Mouse (Mus musculus): ENCODE measurements around the gene Arsk. TPM values are rescaled to one million over a fixed set of nuclear protein-coding genes. Genes with fewer than 3 reads are reported as not detected.

The Arsk gene
- total and polyA plus RNA-seq, 2 experiments from 2014 or later = 3.7 to 6.9 TPM

- no peaks in the 10 kb centered on the region for H3K27me3 ChIP-seq (ENCODE audit: insufficient read depth, low read length)
- no peak for TF ChIP-seq CTCF (IDR thresholded peaks at IDR 0.05; ENCODE audit: low read depth)
- H3K36me3 ChIP-seq (ENCODE audit: insufficient read depth) = no peaks in the 10 kb centered on the region
- ATAC-seq = no peak
- 63% methylated on average over 1 of the region's 1 CpGs for WGBS
- H3K9ac ChIP-seq = no peak overlapping the region
- no peaks in the 10 kb centered on the region for H3K9me3 ChIP-seq (ENCODE audit: low read length)
- no peaks in the 10 kb centered on the region for H3K4me1 ChIP-seq (ENCODE audit: insufficient read depth)
- no peak overlapping the region for H3K4me2 ChIP-seq (ENCODE audit: low read depth)
- no peak overlapping the region for H3K4me3 ChIP-seq (ENCODE audit: low read depth, low read length)
- no peak for DNase-seq
- no peak overlapping the region for H3K27ac ChIP-seq (ENCODE audit: low read depth, low read length)
Observed at GRCm38 (mm10) chr13:76042455-76042854, 56.0 kb downstream of the Arsk start.

GRCm38 (mm10) chr13:76024588-76024987 lies 73.9 kb downstream of the Arsk start:
- no peak for ATAC-seq
- no peaks in the 10 kb centered on the region for H3K4me1 ChIP-seq (ENCODE audit: insufficient read depth)
- no peak overlapping the region for H3K27ac ChIP-seq (ENCODE audit: low read depth, low read length)
- H3K9ac ChIP-seq = no peak overlapping the region
- no peaks in the 10 kb centered on the region for H3K27me3 ChIP-seq (ENCODE audit: insufficient read depth, low read length)
- DNase-seq = no peak
- H3K9me3 ChIP-seq (ENCODE audit: low read length) = no peaks in the 10 kb centered on the region
- no peak overlapping the region for H3K4me2 ChIP-seq (ENCODE audit: low read depth)
- H3K36me3 ChIP-seq (ENCODE audit: insufficient read depth) = no peaks in the 10 kb centered on the region
- WGBS = 77% methylated on average over 3 of the region's 3 CpGs
- H3K4me3 ChIP-seq (ENCODE audit: low read depth, low read length) = no peak overlapping the region
- TF ChIP-seq CTCF (IDR thresholded peaks at IDR 0.05; ENCODE audit: low read depth) = no peak

GRCm38 (mm10) chr13:76021782-76022181 lies 76.7 kb downstream of the Arsk start:
- peak; percentile 37 for DNase-seq
- Histone ChIP-seq H3K27ac (ENCODE audit: low read depth, low read length) (no peak overlapping the region), H3K4me2 (ENCODE audit: low read depth) (no peak overlapping the region), H3K4me1 (ENCODE audit: insufficient read depth) (peaks cover 5% of the 10 kb centered on the region; the same call in 1 of the 2 replicates), H3K36me3 (ENCODE audit: insufficient read depth) (no peaks in the 10 kb centered on the region), H3K9me3 (ENCODE audit: low read length) (no peaks in the 10 kb centered on the region), H3K27me3 (ENCODE audit: insufficient read depth, low read length) (no peaks in the 10 kb centered on the region), H3K9ac (no peak overlapping the region), H3K4me3 (ENCODE audit: low read depth, low read length) (no peak overlapping the region)
- peak; percentile 42 for TF ChIP-seq CTCF (IDR thresholded peaks at IDR 0.05; ENCODE audit: low read depth)
- WGBS = 97% methylated on average over 2 of the region's 2 CpGs
- no peak for ATAC-seq

GRCm38 (mm10) chr13:76018844-76019400 lies 79.5 kb downstream of the Arsk start:
- ATAC-seq = peak; percentile 40
- Histone ChIP-seq H3K9ac (peak overlapping the region; percentile 96; the same call in 1 of the 2 replicates), H3K4me1 (ENCODE audit: insufficient read depth) (peaks cover 5% of the 10 kb centered on the region; the same call in 1 of the 2 replicates), H3K36me3 (ENCODE audit: insufficient read depth) (no peaks in the 10 kb centered on the region), H3K4me2 (ENCODE audit: low read depth) (peak overlapping the region; percentile 80), H3K27me3 (ENCODE audit: insufficient read depth, low read length) (no peaks in the 10 kb centered on the region), H3K27ac (ENCODE audit: low read depth, low read length) (no peak overlapping the region), H3K9me3 (ENCODE audit: low read length) (no peaks in the 10 kb centered on the region), H3K4me3 (ENCODE audit: low read depth, low read length) (peak overlapping the region; percentile 77)
- no peak for TF ChIP-seq CTCF (IDR thresholded peaks at IDR 0.05; ENCODE audit: low read depth)
- WGBS = 42% methylated on average over 5 of the region's 5 CpGs
- DNase-seq = no peak

GRCm38 (mm10) chr13:76017974-76018843 lies 80.3 kb downstream of the Arsk start, which contains the start of gene Rfesd:
TSS of gene Rfesd (minus strand) at chr13:76018719.
- H3K4me1 ChIP-seq (ENCODE audit: insufficient read depth) = peaks cover 5% of the 10 kb centered on the region; the same call in 1 of the 2 replicates
- no peaks in the 10 kb centered on the region for H3K9me3 ChIP-seq (ENCODE audit: low read length)
- no peak for TF ChIP-seq CTCF (IDR thresholded peaks at IDR 0.05; ENCODE audit: low read depth)
- no peaks in the 10 kb centered on the region for H3K27me3 ChIP-seq (ENCODE audit: insufficient read depth, low read length)
- DNase-seq (peak; percentile 99), ATAC-seq (peak; percentile 99)
- peak within 1 kb of the TSS; percentile 96 for H3K9ac ChIP-seq
- H3K4me2 ChIP-seq (ENCODE audit: low read depth) = peak within 1 kb of the TSS; percentile 80
- no peaks in the 10 kb centered on the region for H3K36me3 ChIP-seq (ENCODE audit: insufficient read depth)
- H3K4me3 ChIP-seq (ENCODE audit: low read depth, low read length) = peak within 1 kb of the TSS; percentile 77
- H3K27ac ChIP-seq (ENCODE audit: low read depth, low read length) = peak within 1 kb of the TSS; percentile 96
- WGBS = under 1% methylated on average over 50 of the region's 50 CpGs

- H3K4me2 ChIP-seq (ENCODE audit: low read depth) = peak overlapping the region; percentile 80
- ATAC-seq (no peak), DNase-seq (no peak)
- H3K27ac ChIP-seq (ENCODE audit: low read depth, low read length) = peak overlapping the region; percentile 96
- H3K36me3 ChIP-seq (ENCODE audit: insufficient read depth) = no peaks in the 10 kb centered on the region
- TF ChIP-seq CTCF (IDR thresholded peaks at IDR 0.05; ENCODE audit: low read depth) = no peak
- peak overlapping the region; percentile 96 for H3K9ac ChIP-seq
- peak overlapping the region; percentile 77 for H3K4me3 ChIP-seq (ENCODE audit: low read depth, low read length)
- no peaks in the 10 kb centered on the region for H3K9me3 ChIP-seq (ENCODE audit: low read length)
- peaks cover 5% of the 10 kb centered on the region; the same call in 1 of the 2 replicates for H3K4me1 ChIP-seq (ENCODE audit: insufficient read depth)
- WGBS = 70% methylated on average over 4 of the region's 4 CpGs
- H3K27me3 ChIP-seq (ENCODE audit: insufficient read depth, low read length) = no peaks in the 10 kb centered on the region
Observed at GRCm38 (mm10) chr13:76017465-76017864, 81.0 kb downstream of the Arsk start.

GRCm38 (mm10) chr13:76014511-76014910 lies 83.9 kb downstream of the Arsk start:
- no peak for ATAC-seq

More at GRCm38 (mm10) chr13:76014511-76014910, 83.9 kb downstream of the Arsk start:
- TF ChIP-seq CTCF (IDR thresholded peaks at IDR 0.05; ENCODE audit: low read depth) = no peak
- Histone ChIP-seq H3K9me3 (ENCODE audit: low read length) (no peaks in the 10 kb centered on the region), H3K36me3 (ENCODE audit: insufficient read depth) (no peaks in the 10 kb centered on the region), H3K27me3 (ENCODE audit: insufficient read depth, low read length) (no peaks in the 10 kb centered on the region), H3K4me2 (ENCODE audit: low read depth) (no peak overlapping the region), H3K27ac (ENCODE audit: low read depth, low read length) (no peak overlapping the region), H3K4me3 (ENCODE audit: low read depth, low read length) (no peak overlapping the region), H3K9ac (no peak overlapping the region), H3K4me1 (ENCODE audit: insufficient read depth) (peaks cover 5% of the 10 kb centered on the region; the same call in 1 of the 2 replicates)
- WGBS = 82% methylated on average over 2 of the region's 2 CpGs
- no peak for DNase-seq

Other genes with a start within 250 kb of the Arsk start
- gene Rhobtb3, start 154.7 kb downstream of the Arsk start, total RNA-seq (2014; rRNA removed) = 42.7 and 52.0 TPM in 2 replicates
- gene Rhobtb3, start 154.7 kb downstream of the Arsk start, polyA plus RNA-seq (2015; fragmentation: Nextera tagmentation; extraction: Ambion mirVana) = 11.3 and 14.0 TPM in 2 replicates
- gene Spata9, start 131.5 kb downstream of the Arsk start, total RNA-seq (2014; rRNA removed) = 2.4 and 4.7 TPM in 2 replicates
- gene Spata9, start 131.5 kb downstream of the Arsk start, polyA plus RNA-seq (2015; fragmentation: Nextera tagmentation; extraction: Ambion mirVana) = 4.7 TPM in 2 replicates
- 18.9 and 22.1 TPM in 2 replicates for gene Rfesd, start 79.9 kb downstream of the Arsk start, total RNA-seq (2014; rRNA removed)
- gene Rfesd, start 79.9 kb downstream of the Arsk start, polyA plus RNA-seq (2015; fragmentation: Nextera tagmentation; extraction: Ambion mirVana) = 23.4 and 24.9 TPM in 2 replicates
- 1.9 and 2.5 TPM in 2 replicates for gene Gpr150, start 41.7 kb downstream of the Arsk start, total RNA-seq (2014; rRNA removed)
- gene Gpr150, start 41.7 kb downstream of the Arsk start, polyA plus RNA-seq (2015; fragmentation: Nextera tagmentation; extraction: Ambion mirVana) = 3.0 and 3.3 TPM in 2 replicates
- 15.3 and 22.0 TPM in 2 replicates for gene Ttc37, start 74 bp upstream of the Arsk start, total RNA-seq (2014; rRNA removed)
- 3.6 and 5.4 TPM in 2 replicates for gene Ttc37, start 74 bp upstream of the Arsk start, polyA plus RNA-seq (2015; fragmentation: Nextera tagmentation; extraction: Ambion mirVana)
- gene Fam81b, start 206.4 kb upstream of the Arsk start, total RNA-seq (2014; rRNA removed) = 0.15 TPM in 1 of 2 replicates, not detected in the other
- 0.44 and 0.58 TPM in 2 replicates for gene Fam81b, start 206.4 kb upstream of the Arsk start, polyA plus RNA-seq (2015; fragmentation: Nextera tagmentation; extraction: Ambion mirVana)